Mouse (Mus musculus) ES-E14 (cell line): ENCODE data around the gene Cwc22.

Experiments
- CHD2 ChIP-seq: IDR thresholded peaks from 2 replicates; pipeline ENCODE4 v1.6.1; 2014; ENCODE audit warnings: mild to moderate bottlenecking, low read depth, low read length, inconsistent platforms
- HCFC1 ChIP-seq: IDR thresholded peaks from 2 replicates; pipeline ENCODE4 v1.6.1; 2012; ENCODE audit warnings: low read length, inconsistent platforms, borderline replicate concordance; ENCODE audit not compliant: insufficient read depth
- MAFK ChIP-seq: IDR thresholded peaks from 2 replicates; pipeline ENCODE4 v1.6.1; 2014; ENCODE audit warnings: mild to moderate bottlenecking, low read depth, low read length, inconsistent platforms; ENCODE audit not compliant: insufficient read depth
- ZC3H11A ChIP-seq: IDR thresholded peaks from 2 replicates; pipeline ENCODE4 v1.6.1; 2012; ENCODE audit warnings: low read depth, mild to moderate bottlenecking, inconsistent platforms, low read length, borderline replicate concordance
- ZNF384 ChIP-seq: IDR thresholded peaks from 2 replicates; pipeline ENCODE4 v1.6.1; 2012; ENCODE audit warnings: low read depth, low read length, inconsistent platforms

DNA sequence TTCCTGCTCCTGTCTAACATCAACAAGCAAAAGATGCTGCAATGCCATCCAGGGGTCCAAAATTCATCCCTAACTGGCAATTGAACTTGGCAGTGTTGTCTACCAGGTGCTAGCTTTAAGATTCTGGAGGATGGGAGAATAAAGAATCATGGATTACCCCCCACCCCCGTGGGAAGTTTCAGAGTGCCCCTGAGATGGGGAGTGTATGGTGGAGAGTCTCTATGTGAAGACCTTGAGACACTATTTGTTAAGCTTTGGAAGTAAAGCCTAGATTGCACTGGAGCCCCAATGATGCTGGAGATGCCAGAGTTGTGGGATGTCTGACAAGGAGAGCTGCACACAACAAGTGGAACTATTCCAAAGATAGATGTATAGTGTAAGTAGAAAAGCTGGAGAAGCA is 3.9 kb upstream of the Cwc22 start:
- no peak for TF ChIP-seq ZNF384
- no peak for TF ChIP-seq HCFC1
- no peak for TF ChIP-seq CHD2
- TF ChIP-seq ZC3H11A, result no peak
- no peak for TF ChIP-seq MAFK
